Mouse (Mus musculus) heart, adult 2 months (tissue): ENCODE measurements at regions not wholly inside any gene's neighbourhood (a gene's known extent, or its start where the extent isn't known, plus 50 kb on each side); places are given as distances from the start of the nearest gene placed in this dataset.

ENCODE experiments used
- DNase-seq, 2 experiments: peaks; one replicate each; pipeline ENCODE4 v3.0.0; 2021
- H3K27ac ChIP-seq: fragments of 200-600 bp; 2 replicates; pipeline ENCODE4 v1.8.1; 2022
- H3K27me3 ChIP-seq: fragments of 200-500 bp; 2 replicates; pipeline ENCODE4 v1.6.1; 2012; ENCODE audit warnings: mild to moderate bottlenecking, low read length, inconsistent platforms, mixed read lengths; ENCODE audit not compliant: control insufficient read depth, insufficient read depth
- H3K36me3 ChIP-seq: fragments of 200-500 bp; 2 replicates; pipeline ENCODE4 v1.6.1; 2012; ENCODE audit warnings: low read length, inconsistent platforms; ENCODE audit not compliant: control insufficient read depth, insufficient read depth
- H3K4me1 ChIP-seq: fragments of 200-500 bp; 2 replicates; pipeline ENCODE4 v1.6.1; 2011; ENCODE audit warnings: low read length; ENCODE audit not compliant: control insufficient read depth, insufficient read depth
- H3K4me3 ChIP-seq: fragments of 200-600 bp; 2 replicates; pipeline ENCODE4 v1.8.1; 2022
- H3K79me2 ChIP-seq: fragments of 200-500 bp; replicated peaks from 2 replicates; pipeline ENCODE4 v1.6.1; 2012; ENCODE audit warnings: mild to moderate bottlenecking, inconsistent platforms, low read length, moderate library complexity, mixed read lengths; ENCODE audit not compliant: control insufficient read depth, insufficient read depth
- H3K9ac ChIP-seq: fragments of 200-500 bp; 2 replicates; pipeline ENCODE4 v1.6.1; 2012; ENCODE audit warnings: low read depth, mild to moderate bottlenecking, control low read depth, inconsistent platforms, low read length, mixed read lengths
- CTCF ChIP-seq: fragments of 200-600 bp; IDR thresholded peaks from 2 replicates; pipeline ENCODE4 v1.8.1; 2022; ENCODE audit warnings: antibody characterized with exemption, mild to moderate bottlenecking, moderate library complexity
- EP300 ChIP-seq: fragments of 200-500 bp; IDR thresholded peaks from 2 replicates; pipeline ENCODE4 v1.6.1; 2011; ENCODE audit warnings: low read depth, low read length, control low read depth; ENCODE audit not compliant: insufficient read depth
- POLR2A ChIP-seq: fragments of 200-500 bp; IDR thresholded peaks from 2 replicates; pipeline ENCODE4 v1.6.1; 2011; ENCODE audit warnings: mild to moderate bottlenecking, low read depth, low read length, control low read depth; ENCODE audit not compliant: insufficient read depth
- WGBS: fragments of 180-500 bp; shearing (Covaris S2); methylation state at CpG from one replicate; pipeline ENCODE4 v1.1.7; 2018; 5-methylcytosine and 5-hydroxymethylcytosine counted together
- intact Hi-C: fragments of 180-260 bp; cut with DNase I; formaldehyde crosslinking; loops from one replicate; pipeline ENCODE4 v1.15.1; 2025

DNA sequence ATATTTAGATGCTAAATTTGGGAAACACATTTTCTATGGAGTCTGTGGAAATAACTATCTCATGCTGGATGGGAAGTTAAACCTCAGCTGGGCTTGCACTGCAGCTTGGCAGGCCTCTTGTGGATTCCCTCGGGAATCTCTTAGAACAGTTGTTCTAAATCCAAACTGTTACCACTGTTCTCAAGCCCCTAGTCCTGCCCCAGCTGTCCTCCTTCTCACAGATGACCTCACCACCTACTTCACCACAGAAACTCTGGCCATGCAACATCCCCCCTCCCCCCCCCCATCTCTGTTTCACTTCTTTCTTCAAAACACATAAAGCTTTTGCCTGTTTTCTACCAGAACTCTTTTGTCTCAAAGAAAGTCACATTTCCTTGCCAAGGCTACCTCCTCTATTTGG, 136.6 kb upstream of the Wdr44 start:
- Histone ChIP-seq H3K27ac (no peak overlapping the region; the same call in 1 of the 2 replicates), H3K9ac (no peak overlapping the region), H3K4me1 (no peaks in the 10 kb centered on the region), H3K4me3 (no peak overlapping the region), H3K36me3 (no peaks in the 10 kb centered on the region), H3K27me3 (no peaks in the 10 kb centered on the region), H3K79me2 (no peaks in the 10 kb centered on the region)
- DNase-seq = peak; percentile 21 to 45
- intact Hi-C loops = loop anchor here (10.0 kb wide), 1 partner anchor 191 kb away; the partner anchor contains the start of gene Klhl13
- WGBS = 12% methylated on average over 1 of the region's 1 CpGs
- no peak for TF ChIP-seq POLR2A
- TF ChIP-seq CTCF = no peak

DNA sequence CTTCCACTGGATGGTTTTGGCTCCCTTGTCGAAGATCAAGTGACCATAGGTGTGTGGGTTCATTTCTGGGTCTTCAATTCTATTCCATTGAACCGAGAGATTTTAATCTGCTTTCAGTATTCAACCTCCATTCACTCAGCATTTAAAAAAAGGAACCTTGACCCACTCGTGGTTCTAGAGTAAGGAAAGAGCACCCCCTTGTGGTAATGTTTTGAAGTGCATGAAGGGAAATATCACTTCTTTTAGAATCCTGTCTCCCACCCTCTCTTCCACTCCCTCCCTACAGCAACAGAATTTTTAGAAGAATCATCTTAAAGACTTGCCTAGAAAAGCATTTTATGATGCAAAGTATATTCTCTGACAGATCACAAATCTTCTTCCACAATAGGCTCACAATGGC, 127.3 kb upstream of the Wdr44 start:
- Histone ChIP-seq H3K4me3 (no peak overlapping the region), H3K27ac (no peak overlapping the region), H3K36me3 (no peaks in the 10 kb centered on the region), H3K4me1 (no peaks in the 10 kb centered on the region), H3K79me2 (no peaks in the 10 kb centered on the region), H3K27me3 (no peaks in the 10 kb centered on the region), H3K9ac (no peak overlapping the region)
- TF ChIP-seq EP300 (no peak), CTCF (peak; percentile 79)
- no peak for DNase-seq
- 18% methylated on average over 3 of the region's 3 CpGs for WGBS
- intact Hi-C loops = loop anchor here (5.0 kb wide), 1 partner anchor 238 kb away; no protein-coding TSS in a partner anchor
